Mouse (Mus musculus): ENCODE measurements at regions not wholly inside any gene's neighbourhood (a gene's known extent, or its start where the extent isn't known, plus 50 kb on each side); places are given as distances from the start of the nearest gene placed in this dataset.

DNA sequence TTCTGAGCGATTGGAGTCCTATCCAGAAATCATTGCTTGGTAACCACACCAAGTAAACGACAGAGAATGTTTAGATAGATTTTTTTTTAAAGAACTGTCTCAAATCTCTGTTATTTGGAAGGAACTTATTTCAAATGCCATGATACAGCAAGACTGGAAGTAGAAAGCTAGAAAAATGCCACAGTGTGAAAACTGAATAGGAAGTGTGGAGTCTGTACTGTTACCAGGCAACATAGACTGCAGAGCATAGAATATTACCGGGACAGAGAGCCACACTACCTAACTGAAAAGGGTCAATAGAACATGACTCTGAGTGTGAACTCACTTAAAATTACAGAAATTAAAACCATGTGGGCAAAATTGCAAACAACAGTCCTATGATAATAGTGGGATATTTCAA lies 52.4 kb upstream of the Adcy1 start:
- DNase-seq (ENCODE audit: low read depth, low spot score) = no peak

DNA sequence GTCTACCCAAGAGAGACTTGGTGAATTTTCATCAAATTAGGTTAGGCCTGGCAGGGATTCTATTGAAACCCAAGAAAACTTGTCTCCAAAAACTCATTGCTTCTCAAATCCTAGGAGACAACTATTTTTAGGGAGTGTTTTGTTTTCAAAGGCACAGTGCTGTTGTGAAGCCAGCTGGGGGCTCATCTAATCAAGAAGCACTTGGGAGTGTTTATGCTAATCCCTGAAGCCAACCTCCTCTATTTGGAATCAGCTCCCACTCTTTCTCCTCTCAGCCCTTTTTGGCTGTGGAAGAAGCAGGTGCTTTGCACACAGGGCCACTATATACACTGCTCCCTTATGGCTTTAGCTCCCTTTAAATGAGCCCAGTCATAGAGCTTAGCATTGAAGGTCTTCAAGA lies 64.0 kb upstream of the Adcy1 start:
- no peak for DNase-seq (ENCODE audit: low read depth, low spot score)

DNA sequence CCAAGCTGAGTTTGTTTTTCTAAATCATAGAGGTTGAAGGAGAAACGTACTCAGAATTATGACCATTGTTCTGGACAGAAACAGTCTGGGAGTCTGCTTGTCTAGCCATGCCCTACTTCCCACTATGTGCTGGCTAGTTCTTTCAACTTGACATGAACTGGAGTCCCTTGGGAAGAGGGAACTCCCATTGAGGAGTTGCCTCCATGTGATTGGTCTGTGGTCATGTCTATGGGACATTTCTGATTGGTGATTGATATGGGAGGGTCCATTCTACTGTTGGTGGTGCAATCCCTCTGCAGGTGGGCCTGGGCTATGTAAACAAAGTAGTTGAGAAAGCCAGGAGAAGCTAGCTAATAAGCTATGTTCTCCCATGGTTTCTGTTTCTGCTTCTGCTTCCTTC lies 64.5 kb upstream of the Adcy1 start:
- no peak for DNase-seq (ENCODE audit: low read depth, low spot score)

DNA sequence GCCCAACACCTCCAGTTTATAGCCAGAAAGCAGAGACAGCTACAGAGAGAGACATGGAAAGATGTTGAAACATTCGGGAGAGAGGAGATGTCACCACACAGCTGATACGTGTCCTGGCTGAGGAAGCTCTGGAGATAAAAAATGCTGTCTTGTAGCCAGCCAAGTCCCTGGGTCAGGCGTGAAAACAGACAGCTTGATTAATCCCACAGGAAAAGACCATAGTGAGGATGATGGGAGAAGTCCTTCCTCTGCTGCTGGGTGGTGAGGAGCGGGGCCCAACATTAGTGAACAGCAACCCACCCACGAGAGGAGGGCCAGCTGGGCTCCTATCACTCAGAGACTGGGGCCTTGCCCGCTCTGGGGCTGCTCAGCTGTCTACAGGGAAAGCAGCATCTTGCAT lies 65.8 kb upstream of the Adcy1 start:
- no peak for DNase-seq (ENCODE audit: low read depth, low spot score)

DNA sequence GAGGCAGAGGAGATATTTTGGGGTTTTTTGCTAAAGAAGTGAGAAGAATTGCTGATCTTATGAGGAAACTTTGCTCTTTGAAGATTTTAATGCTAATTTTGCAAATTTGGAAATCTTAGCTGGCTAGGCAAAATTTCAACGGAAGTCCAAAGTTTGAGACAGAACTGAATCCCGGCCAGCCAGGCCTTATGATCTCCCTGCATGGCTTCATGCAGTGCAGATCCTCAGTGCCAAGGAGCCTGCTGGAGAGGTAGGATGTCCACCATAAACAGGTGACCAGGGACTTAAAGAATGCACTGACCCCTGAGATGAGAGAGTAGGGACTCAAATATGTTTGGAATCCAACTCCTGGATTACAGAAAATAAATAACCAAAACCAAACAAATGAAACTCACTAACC lies 69.6 kb upstream of the Adcy1 start:
- DNase-seq (ENCODE audit: low read depth, low spot score) = no peak

DNA sequence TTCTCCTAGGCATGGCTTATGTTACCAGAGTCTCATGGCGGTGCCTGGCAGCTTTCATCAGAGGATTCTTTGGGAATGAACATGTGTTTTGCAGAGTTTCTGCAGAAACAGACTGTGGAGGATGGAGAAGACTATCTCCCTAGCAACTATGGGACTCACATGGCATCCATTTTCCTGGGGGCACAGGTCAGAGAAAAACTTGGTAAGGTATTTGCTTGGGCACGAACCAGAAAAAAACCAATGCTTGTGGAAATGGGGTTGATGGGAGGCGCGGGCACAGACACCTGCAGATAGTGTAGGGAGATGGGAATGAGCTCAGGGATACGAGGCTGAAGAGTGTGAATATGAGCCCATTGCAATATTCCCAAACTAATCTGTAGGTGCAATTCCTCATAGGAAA lies 71.7 kb upstream of the Adcy1 start:
- no peak for DNase-seq (ENCODE audit: low read depth, low spot score)

DNA sequence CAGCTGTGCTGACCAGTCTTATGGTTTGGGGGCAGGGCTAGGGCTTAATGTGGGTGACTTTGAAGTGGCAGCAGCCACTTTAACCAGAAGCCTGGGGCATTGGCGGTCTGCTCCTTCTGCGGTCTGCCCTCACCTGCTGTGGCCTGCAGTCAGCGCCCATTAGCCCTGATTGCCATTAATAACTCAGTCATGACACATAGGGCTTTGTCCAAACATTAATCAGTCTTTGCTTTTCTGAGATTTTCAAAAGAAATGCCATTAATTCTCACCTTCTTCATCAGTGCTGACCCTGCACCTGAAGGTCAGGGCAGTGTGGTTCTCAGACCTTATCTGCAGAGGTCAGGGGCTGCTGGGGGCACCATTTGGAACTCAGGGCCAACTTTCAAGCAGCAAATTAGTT lies 72.6 kb upstream of the Adcy1 start:
- peak; percentile 8 for DNase-seq (ENCODE audit: low read depth, low spot score)

DNA sequence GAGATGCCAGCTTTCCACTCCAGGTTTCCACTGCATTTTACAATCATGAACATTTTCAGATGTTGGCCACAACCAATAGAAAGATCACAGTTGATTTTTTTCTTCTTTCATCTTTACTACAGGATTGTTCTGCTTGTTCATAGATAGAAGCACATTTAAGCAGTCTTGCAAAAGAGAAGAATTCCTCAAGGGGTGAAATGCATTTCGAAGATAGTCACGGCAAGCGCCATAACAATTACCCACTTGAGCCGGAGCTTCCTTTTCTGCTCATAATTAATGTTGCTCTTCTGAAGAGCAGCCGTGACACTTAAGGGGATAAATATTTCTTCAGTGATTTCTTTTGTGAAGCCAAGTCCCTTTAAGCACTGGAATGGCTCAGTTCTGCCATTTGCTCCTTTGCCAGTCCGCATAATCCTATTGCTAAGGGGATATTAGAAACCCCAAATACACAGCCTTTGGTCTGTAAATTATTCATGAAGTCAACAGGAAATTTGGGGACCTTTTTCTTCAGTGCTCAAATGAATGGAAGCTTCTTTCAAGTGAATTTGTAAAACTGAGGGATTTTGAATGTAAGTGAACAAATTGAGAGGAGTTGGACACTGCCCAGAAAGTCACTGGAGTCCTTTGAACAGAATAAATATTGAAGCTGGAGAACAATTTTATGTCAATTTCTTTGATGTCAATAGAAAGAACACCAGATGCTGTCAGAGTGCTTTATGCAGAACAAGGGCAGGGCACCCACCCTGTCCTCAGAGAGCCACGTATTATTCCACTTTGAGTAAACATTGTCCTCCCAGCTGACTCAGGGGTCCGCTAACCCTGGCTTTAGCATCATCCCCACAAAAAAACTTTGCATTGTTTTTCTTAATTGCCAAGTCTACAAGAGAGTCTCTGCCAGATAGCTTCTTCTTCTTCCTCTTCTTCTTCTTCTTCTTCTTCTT lies 74.1 kb upstream of the Adcy1 start:
- no peak for DNase-seq (ENCODE audit: low read depth, low spot score)

DNA sequence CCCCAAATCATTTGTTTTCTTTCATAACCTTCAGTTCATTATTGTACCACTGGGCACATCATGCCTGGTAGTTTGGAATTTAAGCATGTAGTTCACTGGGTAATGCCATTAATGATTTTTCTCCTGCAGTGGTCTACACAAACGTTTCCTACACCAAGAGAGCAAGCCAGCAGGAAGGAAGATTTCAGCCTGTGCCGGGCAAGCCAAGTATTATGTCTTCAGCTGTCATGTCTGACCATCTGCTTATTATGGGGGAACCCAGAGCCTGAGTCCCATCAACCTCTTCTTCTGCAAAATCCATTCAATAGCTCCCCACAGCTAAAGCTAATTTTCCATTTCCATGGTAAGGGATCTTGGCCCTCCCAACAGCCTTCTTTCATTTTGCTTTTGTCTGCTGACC lies 75.3 kb upstream of the Adcy1 start:
- DNase-seq (ENCODE audit: low read depth, low spot score) = no peak

DNA sequence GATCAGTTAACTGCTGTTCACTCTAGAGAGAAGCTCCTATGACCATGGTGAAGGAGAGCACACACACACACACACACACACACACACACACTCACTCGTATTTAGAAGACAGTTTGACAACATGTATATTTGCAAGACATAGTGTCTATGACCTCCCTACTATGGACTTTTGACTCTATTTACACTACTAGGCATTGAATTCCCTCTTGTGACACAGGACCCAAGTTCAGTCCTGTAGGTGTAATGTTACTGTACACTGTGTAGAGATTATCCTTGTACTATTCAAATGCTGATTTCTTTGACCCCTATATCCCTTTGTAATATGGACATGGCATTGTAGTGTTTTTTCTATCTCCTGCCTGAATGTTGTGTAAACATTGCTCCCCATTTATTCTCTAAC lies 76.2 kb upstream of the Adcy1 start:
- no peak for DNase-seq (ENCODE audit: low read depth, low spot score)

DNA sequence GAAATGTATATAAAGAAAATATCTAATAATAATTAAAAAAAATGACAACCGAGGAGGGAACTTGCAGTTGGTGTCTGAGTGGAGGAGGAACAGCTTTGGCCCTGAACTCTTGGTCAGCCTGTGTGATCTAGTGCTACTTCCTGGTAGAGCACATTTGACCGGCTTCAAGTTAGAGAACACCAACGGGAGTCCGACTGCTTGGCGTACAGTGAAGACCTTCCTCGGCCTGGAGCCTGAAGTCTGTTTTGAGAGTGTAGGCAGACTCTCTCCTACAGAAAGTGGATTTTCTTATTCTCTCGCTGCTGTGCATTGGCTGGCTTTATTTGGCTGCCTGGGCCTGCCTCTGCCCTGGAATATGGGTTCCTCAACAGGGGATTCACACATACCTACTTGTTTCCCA lies 81.2 kb upstream of the Adcy1 start:
- no peak for DNase-seq (ENCODE audit: low read depth, low spot score)

DNA sequence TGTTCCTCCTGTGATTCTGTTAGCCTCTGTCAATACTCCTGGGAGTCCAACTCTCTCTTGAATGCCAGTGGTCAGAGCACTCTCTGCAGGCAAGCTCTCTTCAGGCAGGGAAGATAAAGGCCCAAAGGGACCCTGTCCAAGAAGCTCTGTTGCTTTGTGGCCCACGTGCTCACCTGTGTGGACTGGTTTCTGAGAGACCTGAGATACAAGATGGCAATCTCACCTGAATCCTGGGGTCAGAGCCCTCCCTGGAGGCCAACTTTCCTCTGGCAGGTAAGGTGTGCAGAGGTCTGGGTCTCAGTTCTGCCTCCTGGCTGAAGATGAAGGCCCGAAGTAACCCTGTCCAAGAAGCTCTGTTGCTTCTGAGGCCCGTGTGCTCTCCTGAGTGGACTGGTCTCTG lies 83.6 kb upstream of the Adcy1 start:
- DNase-seq (ENCODE audit: low read depth, low spot score) = no peak

DNA sequence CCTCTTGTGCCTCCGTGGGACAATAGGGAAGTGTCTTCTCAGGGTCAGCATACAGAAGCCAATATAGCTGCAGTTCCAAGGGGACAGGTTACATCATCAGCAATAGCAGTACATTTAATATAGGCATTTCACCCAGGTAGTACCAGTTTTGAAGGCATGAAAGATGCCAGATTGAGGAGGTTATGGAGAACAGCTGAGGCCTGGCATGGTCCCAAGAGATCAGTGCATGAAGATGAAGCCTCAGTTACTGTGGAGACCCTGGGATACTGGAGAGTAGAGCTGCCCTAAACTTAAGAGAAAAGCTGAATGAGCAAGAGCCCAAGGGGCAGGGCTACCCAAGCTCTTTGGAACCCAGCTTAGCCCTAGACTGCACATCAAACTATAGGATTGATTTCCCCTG lies 94.1 kb upstream of the Adcy1 start:
- DNase-seq (ENCODE audit: low read depth, low spot score) = no peak

DNA sequence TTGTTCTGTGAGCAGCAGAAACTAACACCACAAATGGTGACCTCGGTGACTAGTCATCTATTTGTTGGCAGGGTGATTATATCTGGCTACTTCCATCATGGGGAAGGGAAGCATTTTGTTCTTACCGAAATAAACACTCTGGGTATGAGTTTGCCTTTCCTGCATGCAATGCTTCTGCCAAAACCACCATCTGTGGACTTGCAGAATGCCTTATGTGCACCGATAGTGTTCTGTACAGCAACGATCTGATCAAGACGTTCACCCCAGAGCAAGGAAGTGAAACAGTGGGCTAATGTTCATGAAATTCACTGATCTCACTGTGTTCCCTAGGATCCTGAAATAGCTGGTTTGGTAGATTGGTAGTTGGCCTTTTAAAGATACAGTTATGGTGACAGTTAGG lies 96.3 kb upstream of the Adcy1 start:
- no peak for DNase-seq (ENCODE audit: low read depth, low spot score)

DNA sequence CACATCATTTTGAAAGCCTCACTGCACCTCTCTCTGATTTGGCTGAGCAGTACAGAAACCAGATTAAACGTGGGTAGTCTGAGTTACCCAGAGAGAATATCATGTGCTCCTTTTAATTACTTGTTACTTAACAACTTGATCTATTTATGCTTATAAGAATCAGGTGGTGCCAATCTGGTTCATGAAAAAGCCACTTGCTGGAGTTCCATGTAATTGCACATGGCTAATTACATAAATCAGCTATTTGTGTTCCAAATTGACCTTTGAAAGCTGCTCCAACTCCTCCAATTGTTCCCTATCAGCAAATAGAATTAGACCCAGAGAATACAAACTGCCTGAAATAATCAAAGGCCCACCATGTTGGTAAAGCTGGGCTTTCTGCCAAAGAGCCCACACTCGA lies 98.8 kb upstream of the Adcy1 start:
- no peak for DNase-seq (ENCODE audit: low read depth, low spot score)

DNA sequence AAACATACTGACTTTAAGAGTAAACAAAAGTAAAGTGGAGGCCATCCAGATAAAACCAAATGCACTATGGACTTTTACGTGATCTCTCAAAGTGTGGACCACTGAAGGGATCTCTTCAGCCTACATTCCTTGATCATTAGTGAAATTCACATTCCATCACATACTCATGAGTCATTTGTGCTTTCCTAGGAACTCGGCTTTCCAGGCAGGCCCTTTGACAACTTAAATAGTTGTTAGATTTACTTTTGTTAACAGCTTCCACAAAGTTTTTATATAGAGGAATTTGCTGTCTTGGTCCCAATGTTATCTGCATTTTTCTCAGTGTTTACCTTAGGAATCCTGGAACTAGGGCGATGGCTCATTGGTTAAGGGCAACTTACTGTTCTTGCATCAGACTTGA lies 99.7 kb upstream of the Adcy1 start:
- no peak for DNase-seq (ENCODE audit: low read depth, low spot score)

DNA sequence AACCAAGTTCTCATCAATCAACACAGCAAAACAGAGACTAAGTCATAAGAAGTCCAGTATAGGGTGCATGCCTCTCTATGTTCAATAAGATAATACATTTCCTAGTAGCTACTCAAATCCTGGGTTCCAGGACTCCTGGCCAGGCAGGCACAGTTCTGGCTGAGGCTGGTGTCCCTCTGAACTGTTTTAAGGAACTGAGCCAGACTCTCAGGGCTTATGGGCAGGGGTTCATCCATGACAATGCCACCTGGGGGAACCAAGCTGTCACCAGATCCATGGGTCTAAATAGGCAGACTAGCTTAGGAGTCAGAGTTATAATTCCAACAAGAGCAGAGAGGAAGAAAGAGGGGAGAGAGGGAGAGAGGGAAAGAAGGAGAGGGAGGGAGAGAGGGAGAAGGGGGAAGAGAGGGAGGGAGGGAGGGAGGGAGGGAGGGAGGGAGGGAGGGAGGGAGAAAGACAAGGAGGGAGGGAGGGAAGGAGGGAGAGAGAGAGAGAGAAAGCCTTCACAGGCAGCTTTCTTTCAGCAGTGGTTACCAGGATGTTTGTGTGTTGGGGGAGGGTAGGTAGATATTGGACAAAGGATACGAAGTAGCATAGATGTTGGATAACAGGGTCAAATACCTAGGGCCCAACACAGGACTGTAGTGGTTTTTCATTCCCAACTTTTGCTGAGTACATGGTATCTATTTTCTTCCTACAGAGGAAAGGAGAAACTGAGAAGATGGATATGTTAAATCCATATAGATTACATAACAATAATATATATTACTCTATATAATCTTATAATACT lies 100.3 kb upstream of the Adcy1 start:
- no peak for DNase-seq (ENCODE audit: low read depth, low spot score)

DNA sequence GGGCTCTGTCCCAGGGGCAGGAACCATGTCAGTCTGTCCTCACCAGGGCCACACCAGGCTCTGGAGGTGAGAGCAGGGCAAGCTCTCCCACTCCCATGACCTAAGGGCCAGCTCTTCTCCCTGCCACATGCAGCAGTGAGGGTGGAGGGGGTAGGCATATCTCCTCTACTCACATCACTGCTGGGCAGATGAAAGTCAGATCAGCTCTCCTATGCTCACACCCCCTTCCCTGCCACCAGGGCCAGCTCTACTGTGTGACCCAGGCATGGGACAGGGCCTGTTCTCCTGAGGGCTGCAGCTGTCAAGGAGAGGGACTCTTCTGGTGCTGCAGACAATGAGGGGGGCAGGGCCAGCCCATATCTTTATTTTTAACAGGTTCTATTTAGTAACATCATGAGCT lies 101.0 kb upstream of the Adcy1 start:
- DNase-seq (ENCODE audit: low read depth, low spot score) = no peak

DNA sequence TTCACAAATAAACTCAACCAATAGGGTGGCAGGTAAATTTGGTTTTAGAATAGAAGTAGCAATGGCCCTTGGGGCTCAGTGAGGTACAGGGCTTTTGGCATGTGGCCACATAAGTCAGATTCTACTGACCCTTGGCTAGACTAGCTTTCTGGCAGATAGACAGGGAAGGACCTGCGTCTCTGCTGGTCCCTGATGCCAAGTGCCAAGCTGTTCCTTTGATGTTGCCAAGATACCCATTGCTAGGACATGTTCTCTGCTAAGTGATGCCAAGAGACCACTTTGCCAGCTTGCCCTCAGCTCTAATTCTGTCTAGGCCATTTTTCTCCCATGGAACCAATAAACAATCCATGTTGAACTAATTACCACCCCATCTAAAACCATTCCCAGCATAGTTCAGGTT lies 110.5 kb upstream of the Adcy1 start:
- no peak for DNase-seq (ENCODE audit: low read depth, low spot score)

DNA sequence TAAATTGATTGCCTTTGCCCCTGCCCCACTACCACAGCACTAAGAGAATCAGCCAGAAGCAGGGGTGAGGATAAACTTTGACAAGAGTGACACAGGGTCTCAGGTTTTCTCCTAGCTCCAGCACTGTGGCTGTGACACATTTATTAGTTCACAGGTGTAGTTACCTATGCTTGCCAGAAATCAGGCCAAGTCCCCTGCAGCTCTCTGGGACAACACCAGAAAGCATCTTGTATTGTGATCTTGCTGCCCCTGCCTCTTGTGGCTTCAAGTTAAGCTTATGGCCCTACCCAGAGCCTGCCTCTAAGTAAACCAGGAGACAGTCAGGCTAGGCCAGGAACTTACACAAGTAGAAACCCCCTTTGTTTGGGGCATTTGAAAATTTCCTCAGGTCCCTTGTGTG lies 111.9 kb upstream of the Adcy1 start:
- no peak for DNase-seq (ENCODE audit: low read depth, low spot score)

DNA sequence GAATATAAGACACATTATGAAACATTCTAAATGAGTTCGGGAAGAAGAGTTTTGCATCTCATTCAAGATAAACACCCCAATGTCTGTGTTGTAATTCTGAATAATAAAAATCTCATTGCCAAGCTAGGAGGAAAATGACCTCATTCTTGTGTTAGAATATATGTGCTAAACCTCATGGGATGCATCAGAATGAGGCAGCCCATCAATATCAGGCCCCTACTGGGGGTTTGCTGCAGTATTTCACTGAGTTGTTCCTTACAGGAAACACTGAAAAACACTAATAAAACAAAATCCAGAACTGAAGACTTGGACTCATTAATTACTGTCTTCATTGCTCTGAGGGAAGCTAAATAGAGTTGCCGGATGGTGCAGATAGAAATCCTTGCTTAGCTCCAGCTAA lies 111.6 kb upstream of the Gm11983 start:
- DNase-seq (ENCODE audit: low read depth, low spot score) = no peak

DNA sequence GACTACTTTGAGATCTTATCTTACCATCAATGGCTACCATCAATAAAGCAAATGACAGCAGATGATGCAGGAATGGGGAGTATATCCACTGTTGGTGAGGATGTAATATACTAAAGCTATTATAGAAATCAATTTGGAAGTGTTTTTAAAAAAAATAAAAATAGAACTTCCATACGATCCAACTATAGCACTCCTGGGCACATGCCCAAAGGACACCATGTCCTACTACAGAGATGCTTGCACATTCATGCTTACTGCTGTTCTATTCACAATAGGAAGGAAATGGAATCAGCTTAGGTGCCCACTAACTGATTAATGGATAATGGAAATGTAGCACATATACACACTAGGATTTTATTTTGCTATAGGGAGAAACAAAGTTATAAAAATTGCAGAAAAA lies 96.7 kb upstream of the Gm11983 start:
- DNase-seq (ENCODE audit: low read depth, low spot score) = no peak

DNA sequence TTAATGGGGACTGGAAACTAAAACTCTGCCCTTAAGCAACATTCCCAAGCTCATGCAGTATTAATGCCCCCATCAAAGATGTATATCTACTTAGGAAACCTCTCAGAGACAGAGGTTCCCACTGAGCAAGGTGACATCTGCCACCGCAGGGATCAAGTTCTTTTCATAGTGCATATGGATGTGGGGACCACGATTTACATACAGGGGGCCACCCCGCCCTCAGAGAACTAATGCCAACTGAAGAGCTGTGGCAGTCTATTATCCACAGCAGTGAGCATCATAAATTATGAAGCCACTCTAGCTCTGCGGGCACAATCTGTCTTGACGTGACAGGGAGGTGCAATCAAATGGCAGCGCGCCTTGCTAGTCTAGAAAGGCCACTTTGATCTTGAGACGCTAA lies 88.6 kb upstream of the Gm11983 start:
- no peak for DNase-seq (ENCODE audit: low read depth, low spot score)
